Mouse (Mus musculus) stomach, embryonic 14.5 days (tissue): ENCODE measurements around the gene Def8. TPM values are rescaled to one million over a fixed set of nuclear protein-coding genes. Genes with fewer than 3 reads are reported as not detected.
"Not testable (repeated sequence)": the region's sequence is repeated elsewhere in the genome, so short reads cannot be mapped to it uniquely, and the experiment has no call there.

ENCODE experiments used
- ATAC-seq: fragments of 200-750 bp; cut with Nextera tagmentation; 2 replicates; pipeline ENCODE4 v1.8.0; 2017; ENCODE audit warnings: low read depth, moderate TSS enrichment; ENCODE audit not compliant: insufficient number of reproducible peaks, insufficient read depth, low FRiP score
- H3K27ac ChIP-seq: fragments of 300-500 bp; sonication (generic); 2 replicates; pipeline ENCODE4 v1.5.1; 2014; ENCODE audit warnings: mild to moderate bottlenecking, low read length, moderate library complexity, mixed read lengths
- H3K27me3 ChIP-seq: fragments of 300-500 bp; sonication (generic); 2 replicates; pipeline ENCODE4 v1.6.1; 2014; ENCODE audit warnings: low read length, control low read depth, mixed read lengths; ENCODE audit not compliant: control insufficient read depth, insufficient read depth
- H3K36me3 ChIP-seq: fragments of 300-500 bp; sonication (generic); 2 replicates; pipeline ENCODE4 v1.6.1; 2014; ENCODE audit warnings: mild to moderate bottlenecking, control low read depth, low read length, moderate library complexity, mixed read lengths; ENCODE audit not compliant: control insufficient read depth, insufficient read depth
- H3K4me1 ChIP-seq: fragments of 300-500 bp; sonication (generic); 2 replicates; pipeline ENCODE4 v1.6.1; 2014; ENCODE audit warnings: low read length, control low read depth, mixed read lengths; ENCODE audit not compliant: control insufficient read depth, insufficient read depth
- H3K4me2 ChIP-seq: fragments of 300-500 bp; sonication (generic); replicated peaks from 2 replicates; pipeline ENCODE4 v1.6.1; 2014; ENCODE audit warnings: low read depth, low read length, control low read depth
- H3K4me3 ChIP-seq: fragments of 300-500 bp; sonication (generic); 2 replicates; pipeline ENCODE4 v1.5.1; 2014; ENCODE audit warnings: low read depth, low read length, control low read depth
- H3K9ac ChIP-seq: fragments of 300-500 bp; sonication (generic); replicated peaks from 2 replicates; pipeline ENCODE4 v1.6.1; 2014; ENCODE audit warnings: low read depth, mild to moderate bottlenecking, control low read depth, low read length, moderate library complexity, mixed read lengths
- H3K9me3 ChIP-seq: fragments of 300-500 bp; sonication (generic); 2 replicates; pipeline ENCODE4 v1.6.1; 2016; ENCODE audit warnings: low read depth, low read length, control low read depth; ENCODE audit not compliant: control insufficient read depth
- WGBS: fragments of 180-500 bp; shearing (Covaris S2); extraction: QIAGEN DNeasy Blood & Tissue Kit; methylation state at CpG from one replicate; pipeline ENCODE4 v1.1.7; 2014; 5-methylcytosine and 5-hydroxymethylcytosine counted together
- polyA plus RNA-seq: library from polyadenylated mRNA; unstranded; fragments of >200 nt; fragmentation: Nextera tagmentation; extraction: Ambion mirVana; gene quantifications from 2 replicates; pipeline ENCODE4 v1.2.1, GENCODE M21; 2014

Def8 gene
- polyA plus RNA-seq, 1 experiment from 2014 or later: 30.2 TPM

GRCm38 (mm10) chr8:123451747-123452146 lies 28.4 kb downstream of the Def8 start:
- not testable (repeated sequence) for H3K4me2 ChIP-seq, H3K27me3 ChIP-seq, H3K4me1 ChIP-seq, H3K9me3 ChIP-seq, H3K4me3 ChIP-seq, H3K9ac ChIP-seq, H3K27ac ChIP-seq, ATAC-seq
- 92% methylated on average over 12 of the region's 12 CpGs for WGBS
- H3K36me3 ChIP-seq: peaks cover 16% of the 10 kb centered on the region

DNA sequence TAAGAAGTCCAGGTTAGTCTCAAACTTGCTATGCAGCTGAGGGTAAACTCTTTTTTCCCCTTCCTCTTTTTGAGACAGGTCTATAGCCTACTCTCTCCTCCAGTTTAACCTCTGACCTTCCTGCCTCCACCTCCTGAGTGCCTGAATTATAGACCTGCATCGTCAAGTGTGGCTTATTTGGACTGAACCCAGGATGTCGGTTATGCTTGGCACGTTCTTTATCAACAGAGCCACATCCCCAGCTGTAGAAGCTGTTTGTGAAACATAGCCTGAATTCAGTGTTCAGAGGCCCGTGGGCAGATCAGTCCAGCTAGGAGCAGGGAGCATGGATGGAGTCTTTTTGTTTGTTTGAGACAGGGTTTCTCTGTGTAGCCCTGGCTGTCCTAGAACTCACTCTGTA lies 28.8 kb downstream of the Def8 start:
- H3K4me3 ChIP-seq: no peak overlapping the region
- WGBS: 82% methylated on average over 4 of the region's 4 CpGs
- H3K9me3 ChIP-seq: no peaks in the 10 kb centered on the region
- peaks cover 16% of the 10 kb centered on the region for H3K36me3 ChIP-seq
- no peaks in the 10 kb centered on the region for H3K27me3 ChIP-seq
- ATAC-seq: no peak
- H3K9ac ChIP-seq: no peak overlapping the region
- H3K4me2 ChIP-seq: no peak overlapping the region
- H3K27ac ChIP-seq: no peak overlapping the region
- no peaks in the 10 kb centered on the region for H3K4me1 ChIP-seq

DNA sequence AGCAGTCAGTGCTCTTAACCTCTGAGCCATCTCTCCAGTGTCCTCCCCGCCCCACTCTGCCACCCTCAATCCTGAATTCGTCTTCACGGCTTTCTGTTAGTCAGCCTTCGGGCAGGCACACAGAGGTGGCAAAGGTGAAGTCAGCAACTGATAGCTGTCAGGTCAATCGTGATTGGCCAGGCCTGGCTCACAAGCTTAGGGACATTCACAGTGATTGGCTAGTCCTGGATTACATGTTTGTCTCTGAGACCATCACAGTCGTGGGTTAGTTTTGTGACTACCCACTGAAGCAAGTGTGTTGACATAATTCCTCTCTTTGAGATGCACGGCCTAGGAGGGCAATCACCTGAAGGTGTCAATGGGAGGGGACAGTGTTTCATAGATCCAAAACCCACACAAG lies 30.0 kb downstream of the Def8 start:
- Histone ChIP-seq H3K4me3 (no peak overlapping the region), H3K4me1 (no peaks in the 10 kb centered on the region), H3K4me2 (no peak overlapping the region), H3K27ac (no peak overlapping the region), H3K36me3 (peaks cover 25% of the 10 kb centered on the region), H3K27me3 (no peaks in the 10 kb centered on the region), H3K9ac (no peak overlapping the region), H3K9me3 (no peaks in the 10 kb centered on the region)
- WGBS: 70% methylated on average over 7 of the region's 7 CpGs
- ATAC-seq: no peak

GRCm38 (mm10) chr8:123453951-123454350 lies 30.6 kb downstream of the Def8 start:
- Histone ChIP-seq H3K9me3 (no peaks in the 10 kb centered on the region), H3K4me1 (no peaks in the 10 kb centered on the region), H3K27me3 (no peaks in the 10 kb centered on the region), H3K9ac (no peak overlapping the region), H3K27ac (no peak overlapping the region), H3K4me3 (no peak overlapping the region), H3K36me3 (peaks cover 28% of the 10 kb centered on the region), H3K4me2 (no peak overlapping the region)
- ATAC-seq: no peak
- 81% methylated on average over 5 of the region's 5 CpGs for WGBS

- H3K27me3 ChIP-seq: no peaks in the 10 kb centered on the region
- no peak overlapping the region for H3K27ac ChIP-seq
- H3K36me3 ChIP-seq: peaks cover 28% of the 10 kb centered on the region
- no peak overlapping the region for H3K4me2 ChIP-seq
- no peak overlapping the region for H3K9ac ChIP-seq
- WGBS: 92% methylated on average over 6 of the region's 6 CpGs
- H3K9me3 ChIP-seq: no peaks in the 10 kb centered on the region
- H3K4me3 ChIP-seq: no peak overlapping the region
- ATAC-seq: no peak
- no peaks in the 10 kb centered on the region for H3K4me1 ChIP-seq
Measured at GRCm38 (mm10) chr8:123454559-123454958, 31.2 kb downstream of the Def8 start.

- Histone ChIP-seq H3K36me3 (peaks cover 14% of the 10 kb centered on the region), H3K9ac (no peak overlapping the region), H3K4me1 (no peaks in the 10 kb centered on the region), H3K27ac (no peak overlapping the region), H3K9me3 (no peaks in the 10 kb centered on the region), H3K4me2 (no peak overlapping the region), H3K4me3 (no peak overlapping the region), H3K27me3 (no peaks in the 10 kb centered on the region)
- no peak for ATAC-seq
- 80% methylated on average over 4 of the region's 4 CpGs for WGBS
Measured at GRCm38 (mm10) chr8:123463651-123464050, 40.3 kb downstream of the Def8 start.

- Histone ChIP-seq H3K4me1 (no peaks in the 10 kb centered on the region), H3K27me3 (no peaks in the 10 kb centered on the region), H3K27ac (no peak overlapping the region), H3K9me3 (no peaks in the 10 kb centered on the region), H3K9ac (no peak overlapping the region), H3K4me2 (no peak overlapping the region), H3K36me3 (peaks cover under 1% of the 10 kb centered on the region; the same call in 1 of the 2 replicates), H3K4me3 (no peak overlapping the region)
- ATAC-seq: no peak
- WGBS: 81% methylated on average over 3 of the region's 3 CpGs
Measured at GRCm38 (mm10) chr8:123467476-123467875, 44.1 kb downstream of the Def8 start.

DNA sequence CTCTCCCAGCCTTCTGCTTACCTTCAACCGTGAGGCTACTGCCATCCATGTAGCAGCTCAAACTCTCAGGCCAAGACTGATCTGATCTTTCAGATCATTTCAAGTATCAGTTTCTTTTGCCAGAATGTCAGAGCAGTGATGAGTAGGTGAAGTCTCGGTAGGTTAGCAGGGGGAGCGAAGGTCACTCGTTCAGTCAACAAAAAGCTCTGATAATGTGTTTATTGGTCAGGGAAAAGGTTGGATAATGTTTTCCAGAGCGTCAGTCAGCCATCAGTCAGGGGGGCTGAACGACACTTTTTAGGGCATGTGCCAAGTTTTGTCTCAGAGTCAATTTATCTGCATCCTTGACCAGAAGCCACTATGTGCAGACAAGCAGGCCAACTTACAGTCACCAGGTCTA lies 49.7 kb downstream of the Def8 start:
- not testable (repeated sequence) for H3K27me3 ChIP-seq, H3K4me3 ChIP-seq, H3K4me1 ChIP-seq, H3K4me2 ChIP-seq, H3K27ac ChIP-seq, ATAC-seq, H3K9me3 ChIP-seq, H3K9ac ChIP-seq, H3K36me3 ChIP-seq
- WGBS: 42% methylated on average over 6 of the region's 6 CpGs

GRCm38 (mm10) chr8:123474549-123474948 lies 51.2 kb downstream of the Def8 start:
- 64% methylated on average over 5 of the region's 5 CpGs for WGBS
- not testable (repeated sequence) for H3K9ac ChIP-seq, H3K36me3 ChIP-seq, H3K4me2 ChIP-seq, H3K4me3 ChIP-seq, H3K27ac ChIP-seq, H3K9me3 ChIP-seq, H3K27me3 ChIP-seq, ATAC-seq, H3K4me1 ChIP-seq
